Mouse (Mus musculus) E14TG2a.4 (cell line): ENCODE measurements around the gene Adsl.

ENCODE experiments used
- H3K27me3 ChIP-seq: 2 replicates; pipeline ENCODE4 v1.6.1; 2014; ENCODE audit warnings: low read length, control low read depth; ENCODE audit not compliant: insufficient read depth
- H3K36me3 ChIP-seq: 2 replicates; pipeline ENCODE4 v1.6.1; 2014; ENCODE audit warnings: low read length, control low read depth; ENCODE audit not compliant: insufficient read depth
- H3K4me1 ChIP-seq: replicated peaks from 2 replicates; pipeline ENCODE4 v1.6.1; 2014; ENCODE audit warnings: low read depth, low read length, control low read depth
- H3K4me3 ChIP-seq: replicated peaks from 2 replicates; pipeline ENCODE4 v1.5.1; 2014; ENCODE audit warnings: mild to moderate bottlenecking, low read length
- H3K9me3 ChIP-seq: 2 replicates; pipeline ENCODE4 v1.6.1; 2014; ENCODE audit warnings: low read length, control low read depth
- CTCF ChIP-seq: conservative IDR thresholded peaks from 2 replicates; pipeline ENCODE4 v1.5.1; 2014; ENCODE audit warnings: low read length
- NANOG ChIP-seq: IDR thresholded peaks from 2 replicates; pipeline ENCODE4 v1.6.1; 2014; ENCODE audit warnings: borderline replicate concordance, low read length, mixed read lengths
- POU5F1 ChIP-seq: IDR thresholded peaks from 2 replicates; pipeline ENCODE4 v1.6.1; 2014; ENCODE audit warnings: low read length, borderline replicate concordance

Adsl gene

DNA sequence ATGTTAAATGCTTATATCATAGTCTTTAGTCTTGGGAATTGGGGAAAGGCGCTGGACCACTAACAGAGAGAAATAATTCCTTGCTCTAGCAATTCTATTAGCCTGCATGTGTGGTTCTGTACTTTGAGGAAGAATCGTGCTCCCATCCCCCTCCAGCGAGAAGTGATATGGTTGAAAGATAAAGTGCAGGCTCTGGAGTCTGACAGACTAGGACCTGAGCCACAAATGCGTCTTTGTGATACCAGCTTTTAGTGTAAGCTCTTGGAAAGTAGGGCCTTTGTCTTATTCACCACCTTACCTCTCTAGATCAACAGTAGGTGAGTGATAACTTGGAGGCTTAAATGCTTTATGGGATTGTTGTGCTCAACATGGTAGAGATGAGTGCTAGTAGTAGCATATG, 32.9 kb downstream of the Adsl start:
- no peak overlapping the region for H3K4me3 ChIP-seq
- no peaks in the 10 kb centered on the region for H3K36me3 ChIP-seq
- TF ChIP-seq NANOG, result no peak
- TF ChIP-seq POU5F1, result no peak
- TF ChIP-seq CTCF, result no peak
- H3K9me3 ChIP-seq, result no peaks in the 10 kb centered on the region
- 0 out of 2 replicates have a peak, but pooled peaks cover 2% of the 10 kb centered on the region for H3K27me3 ChIP-seq
- peaks cover 16% of the 10 kb centered on the region for H3K4me1 ChIP-seq

DNA sequence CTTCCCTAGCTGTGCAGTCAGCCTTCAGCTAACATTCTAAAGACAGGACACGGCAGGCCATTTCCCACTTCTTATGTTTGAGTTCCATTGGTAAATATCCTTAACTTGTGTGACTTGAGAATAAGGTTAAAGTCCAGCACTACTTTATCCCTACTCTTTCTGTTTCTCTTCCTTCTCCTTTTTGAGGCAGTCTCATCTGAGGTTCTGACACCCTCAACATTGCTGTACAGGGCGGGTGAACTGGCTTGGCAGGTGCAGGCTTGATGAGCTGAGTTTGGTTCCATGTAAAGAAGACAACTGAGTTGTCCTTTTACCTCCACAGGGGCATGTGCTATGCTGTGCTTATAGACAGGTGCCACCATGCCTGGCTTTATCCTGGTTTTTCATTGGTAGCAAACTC, 35.0 kb downstream of the Adsl start:
- Histone ChIP-seq H3K4me1 (peaks cover 12% of the 10 kb centered on the region), H3K36me3 (no peaks in the 10 kb centered on the region), H3K27me3 (0 out of 2 replicates have a peak, but pooled peaks cover 2% of the 10 kb centered on the region), H3K9me3 (no peaks in the 10 kb centered on the region), H3K4me3 (no peak overlapping the region)
- TF ChIP-seq CTCF (no peak), NANOG (no peak), POU5F1 (no peak)

DNA sequence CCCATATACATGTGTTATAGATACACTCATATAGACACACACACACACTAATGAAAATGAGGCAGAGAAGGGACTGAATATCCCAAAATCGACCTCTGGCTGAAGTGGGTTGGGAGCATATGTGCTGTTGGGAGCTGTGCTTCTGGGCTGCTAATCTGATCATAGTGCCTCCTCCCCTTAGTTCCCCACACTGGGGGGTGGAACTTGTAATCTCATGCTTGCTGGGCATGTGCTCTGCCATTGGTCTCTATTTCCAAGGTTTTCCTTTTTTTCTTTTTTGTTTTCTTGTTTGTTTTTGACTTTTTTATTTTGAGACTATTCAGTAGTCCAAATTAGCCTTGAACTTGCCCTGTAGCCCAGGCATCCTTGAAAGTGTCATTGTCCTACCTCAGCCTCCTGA, 40.0 kb downstream of the Adsl start:
- H3K4me1 ChIP-seq, result peaks cover 9% of the 10 kb centered on the region
- H3K27me3 ChIP-seq, result no peaks in the 10 kb centered on the region
- no peaks in the 10 kb centered on the region for H3K9me3 ChIP-seq
- H3K36me3 ChIP-seq, result no peaks in the 10 kb centered on the region
- H3K4me3 ChIP-seq, result no peak overlapping the region
- TF ChIP-seq NANOG (no peak), POU5F1 (no peak), CTCF (no peak)

DNA sequence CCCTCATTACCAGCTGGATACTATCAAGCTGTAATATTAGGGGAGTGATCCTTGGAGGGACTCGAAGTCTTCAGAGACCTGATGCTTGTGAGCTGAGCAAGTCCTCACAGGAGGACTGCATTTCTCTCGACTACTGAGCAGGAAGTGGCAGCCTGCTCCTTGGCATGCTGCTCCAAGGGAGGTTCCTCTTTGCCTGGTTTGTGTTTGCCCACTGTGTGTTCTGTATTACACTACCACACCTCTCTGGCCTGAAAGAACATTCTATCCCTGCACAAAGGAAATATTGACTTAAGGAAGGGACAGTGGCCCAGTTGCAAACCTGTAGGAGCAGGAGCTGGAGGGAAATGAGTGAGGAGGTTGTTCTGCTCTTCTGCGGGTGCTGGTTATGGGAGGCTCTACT, 41.4 kb downstream of the Adsl start:
- H3K4me1 ChIP-seq, result peaks cover 9% of the 10 kb centered on the region
- H3K9me3 ChIP-seq, result no peaks in the 10 kb centered on the region
- TF ChIP-seq CTCF, result no peak
- TF ChIP-seq POU5F1, result no peak
- no peak for TF ChIP-seq NANOG
- no peak overlapping the region for H3K4me3 ChIP-seq
- no peaks in the 10 kb centered on the region for H3K36me3 ChIP-seq
- no peaks in the 10 kb centered on the region for H3K27me3 ChIP-seq

DNA sequence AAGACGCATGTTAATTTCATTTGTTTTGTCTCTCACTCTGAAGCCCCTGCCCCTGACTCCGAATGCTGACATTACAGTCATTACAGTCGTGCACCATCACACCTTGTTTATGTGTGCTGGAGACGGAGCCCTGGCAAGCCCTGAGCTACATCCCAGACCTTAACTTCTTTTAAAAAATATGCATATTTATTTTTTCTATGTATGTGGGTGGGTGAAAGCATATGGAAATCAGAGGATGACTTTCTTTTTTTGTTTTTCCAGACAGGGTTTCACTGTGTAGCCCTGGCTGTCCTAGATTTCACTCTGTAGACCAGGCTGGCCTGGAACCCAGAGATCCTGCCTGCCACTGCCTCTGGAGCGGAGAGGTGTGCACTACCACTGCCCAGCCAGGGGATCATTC, 46.7 kb downstream of the Adsl start:
- no peaks in the 10 kb centered on the region for H3K27me3 ChIP-seq
- TF ChIP-seq CTCF (no peak), NANOG (no peak), POU5F1 (no peak)
- no peaks in the 10 kb centered on the region for H3K36me3 ChIP-seq
- H3K9me3 ChIP-seq, result no peaks in the 10 kb centered on the region
- H3K4me3 ChIP-seq, result no peak overlapping the region
- H3K4me1 ChIP-seq, result peaks cover 5% of the 10 kb centered on the region

DNA sequence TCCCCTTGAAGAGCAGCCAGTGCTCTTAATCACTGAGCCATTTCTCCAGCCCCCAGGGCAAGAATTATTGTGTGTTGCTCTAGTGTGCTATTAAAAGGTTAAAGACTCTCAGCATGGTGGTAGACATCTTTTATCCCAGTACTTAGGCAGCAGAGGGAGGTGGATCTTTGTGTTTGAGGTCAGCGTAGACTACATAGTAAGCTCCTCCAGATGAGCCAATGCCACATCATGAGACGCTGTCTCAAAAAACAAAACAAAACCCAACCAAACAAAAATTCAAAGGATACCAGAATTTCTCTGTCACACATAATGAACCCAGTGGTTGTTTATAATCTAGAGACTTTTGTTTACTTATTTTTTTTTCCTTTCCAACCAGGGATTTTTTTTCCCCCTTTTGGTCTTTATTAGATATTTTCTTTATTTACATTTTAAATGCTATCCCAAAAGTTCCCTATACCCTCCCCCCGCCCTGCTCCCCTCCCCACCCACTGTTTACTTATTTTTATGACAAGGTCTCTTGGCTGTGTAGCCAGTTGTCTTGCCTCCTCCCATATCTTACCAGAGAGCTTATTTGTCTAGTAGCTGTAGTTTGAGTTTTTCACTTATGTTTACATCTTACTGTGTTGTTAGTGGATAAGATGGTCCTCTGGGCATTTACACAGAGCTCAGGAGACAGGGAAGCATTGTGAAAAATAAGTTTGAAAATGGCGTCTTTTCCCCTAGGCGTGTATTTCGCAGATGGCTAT, 48.0 kb downstream of the Adsl start:
- H3K27me3 ChIP-seq, result no peaks in the 10 kb centered on the region
- no peaks in the 10 kb centered on the region for H3K36me3 ChIP-seq
- TF ChIP-seq NANOG, result no peak
- no peak for TF ChIP-seq POU5F1
- TF ChIP-seq CTCF, result no peak
- H3K4me1 ChIP-seq, result peaks cover 13% of the 10 kb centered on the region
- H3K9me3 ChIP-seq, result no peaks in the 10 kb centered on the region
- H3K4me3 ChIP-seq, result no peak overlapping the region

DNA sequence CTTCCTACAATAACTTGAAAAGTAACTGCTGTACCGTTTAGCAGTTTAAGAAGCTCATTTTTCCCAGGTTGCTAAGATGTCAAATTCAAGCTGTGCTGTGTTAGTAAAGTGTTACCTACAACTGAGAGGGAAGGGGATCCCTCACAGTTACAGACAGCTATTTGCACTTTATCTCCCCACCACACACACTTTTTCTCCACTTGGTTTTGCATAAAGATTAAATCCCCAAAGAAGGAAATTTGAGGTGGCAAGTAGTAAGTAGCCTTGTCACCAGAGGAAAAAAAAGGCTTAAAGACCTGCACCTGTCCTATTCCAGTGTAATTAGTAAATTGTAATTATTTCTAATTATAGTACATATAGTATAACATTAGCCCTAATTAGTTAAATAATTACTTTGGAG, 48.8 kb downstream of the Adsl start:
- peaks cover 13% of the 10 kb centered on the region for H3K4me1 ChIP-seq
- no peak overlapping the region for H3K4me3 ChIP-seq
- no peak for TF ChIP-seq NANOG
- no peak for TF ChIP-seq CTCF
- TF ChIP-seq POU5F1, result no peak
- no peaks in the 10 kb centered on the region for H3K9me3 ChIP-seq
- no peaks in the 10 kb centered on the region for H3K27me3 ChIP-seq
- no peaks in the 10 kb centered on the region for H3K36me3 ChIP-seq

DNA sequence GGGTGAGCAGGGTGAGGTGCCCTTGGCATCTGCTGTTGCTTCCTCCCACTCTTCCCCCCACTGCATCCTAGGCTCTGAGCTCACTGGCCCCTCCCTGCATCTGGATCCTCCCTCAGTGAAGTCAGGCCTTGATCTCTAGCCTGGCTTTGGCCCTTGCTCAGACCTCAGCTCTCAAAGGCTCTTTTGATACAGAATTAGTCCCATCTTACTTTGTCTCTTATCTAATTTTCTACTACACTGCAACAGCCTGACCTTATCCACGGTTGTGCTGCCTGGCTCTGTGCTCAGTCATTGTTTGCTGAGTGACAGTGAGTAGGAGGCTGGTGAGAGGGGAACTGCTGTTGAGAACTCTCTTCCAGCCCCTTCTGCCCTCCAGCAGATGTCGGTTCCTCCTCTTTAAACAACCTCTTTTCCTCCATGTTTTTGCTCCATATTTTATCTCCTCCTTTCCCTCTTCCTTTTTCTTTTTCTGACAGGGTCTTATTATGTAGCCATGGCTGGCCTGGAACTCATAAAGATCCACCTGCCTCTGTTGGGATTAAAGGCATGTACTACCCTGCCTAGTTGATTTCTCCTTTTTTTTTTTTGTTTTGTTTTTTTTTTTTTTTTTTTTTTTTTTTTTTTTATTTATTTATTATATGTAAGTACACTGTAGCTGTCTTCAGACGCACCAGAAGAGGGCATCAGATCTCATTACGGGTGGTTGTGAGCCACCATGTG, 52.3 kb downstream of the Adsl start:
- Histone ChIP-seq H3K9me3 (no peaks in the 10 kb centered on the region), H3K27me3 (no peaks in the 10 kb centered on the region), H3K4me1 (peaks cover 13% of the 10 kb centered on the region), H3K4me3 (no peak overlapping the region), H3K36me3 (peaks cover 21% of the 10 kb centered on the region)
- TF ChIP-seq NANOG (no peak), CTCF (no peak), POU5F1 (no peak)
